Mouse (Mus musculus): Measurements from ENCODE around the gene Crtc2. TPM values are rescaled to one million over a fixed set of nuclear protein-coding genes. Genes with fewer than 3 reads are reported as not detected.

The Crtc2 gene
- total RNA-seq, 2 experiments from 2014 or later = 57.6 to 57.9 TPM

DNA sequence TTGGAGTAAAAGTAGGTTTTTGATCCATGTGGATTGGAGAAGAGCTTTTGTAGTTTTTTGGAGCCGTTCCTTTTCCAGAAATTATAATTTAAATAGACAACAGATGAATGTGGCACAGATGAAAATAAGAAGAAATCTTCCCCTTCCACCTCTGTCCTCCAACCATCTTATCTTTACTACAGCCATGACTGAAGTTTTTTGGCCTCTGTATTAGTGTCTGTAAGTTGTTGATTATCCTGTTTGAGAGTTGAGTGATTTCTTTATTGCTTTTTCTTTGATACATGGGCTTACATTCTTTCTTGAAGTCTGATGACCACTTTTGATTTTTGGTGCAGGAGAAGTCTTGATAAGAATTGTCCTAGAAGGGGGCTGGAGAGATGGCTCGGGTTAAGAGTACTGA, 40.7 kb downstream of the Crtc2 start:
- DNase-seq (ENCODE audit: low spot score in 2 of 2) = no peak

DNA sequence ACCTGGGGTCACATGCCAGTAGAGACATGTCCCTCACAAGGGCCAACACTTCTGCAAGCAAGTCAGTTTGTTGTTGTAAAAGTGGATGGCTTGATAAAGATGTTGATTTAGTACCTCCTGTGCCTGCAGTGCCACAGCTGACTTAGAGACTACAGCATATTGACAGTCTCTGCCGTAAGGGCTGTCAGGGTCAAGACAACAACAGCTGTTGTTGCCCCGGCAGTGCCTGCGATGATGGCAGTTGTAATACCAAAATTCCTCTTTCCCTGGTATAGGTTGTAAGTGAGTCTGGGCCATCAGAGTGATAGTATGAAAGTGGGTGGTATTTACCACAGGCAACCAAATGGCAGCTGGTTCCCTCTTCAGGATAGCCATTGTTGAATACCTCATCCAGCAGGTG, 51.8 kb downstream of the Crtc2 start:
- DNase-seq (ENCODE audit: low spot score in 2 of 2) = no peak

DNA sequence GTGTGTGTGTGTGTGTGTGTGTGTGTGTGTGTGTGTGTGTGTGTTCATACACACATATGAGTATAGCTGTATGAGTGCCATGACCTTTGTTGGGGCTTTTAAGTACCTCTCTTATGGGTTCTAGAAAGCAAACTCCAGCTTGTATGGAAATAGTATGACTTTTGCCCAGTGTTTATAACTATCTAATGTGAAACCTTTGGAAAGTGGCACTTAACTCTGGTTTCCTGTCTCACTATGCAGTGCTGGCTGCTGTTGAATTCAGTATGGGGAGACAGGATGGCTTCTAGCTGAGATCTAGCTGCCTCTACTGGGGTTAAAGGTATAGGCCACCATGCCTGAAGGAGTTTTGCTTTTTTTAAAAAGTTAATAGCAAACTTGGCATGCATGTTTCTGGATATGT, 55.6 kb downstream of the Crtc2 start:
- DNase-seq (ENCODE audit: low spot score in 2 of 2) = no peak

DNA sequence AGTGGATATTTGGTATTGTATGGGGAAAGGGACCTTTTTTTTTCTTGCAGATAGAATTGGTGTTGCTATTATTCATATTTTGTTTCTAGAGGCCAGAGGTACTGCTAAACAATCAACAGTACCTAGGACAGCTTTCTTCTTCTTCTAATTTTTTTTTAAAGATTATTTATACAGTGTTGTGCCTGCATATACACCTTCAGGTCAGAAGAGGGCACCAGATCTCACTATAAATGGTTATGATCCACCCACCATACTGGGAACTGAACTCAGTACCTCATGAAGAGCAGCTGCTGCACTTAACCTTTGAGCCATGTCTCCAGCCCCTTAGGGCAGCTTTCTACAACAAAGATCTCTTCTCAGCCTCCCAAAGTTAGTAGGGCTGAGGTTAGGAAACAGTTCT, 59.4 kb downstream of the Crtc2 start:
- DNase-seq (ENCODE audit: low spot score in 2 of 2) = no peak

Small RNA genes lying within 50 kb of the gene (microRNA-seq; reads per million reads assigned to microRNA genes)
- gene Mir7012 = not detected

Other genes starting within 250 kb of the Crtc2 start
- gene 4933434E20Rik, start 202.5 kb upstream of the Crtc2 start, total RNA-seq (2021) = 10 to 100 TPM; 81.3 to 83.7 TPM
- gene Ubap2l, start 201.5 kb upstream of the Crtc2 start, total RNA-seq (2021) = 100 to 1,000 TPM; 217 to 233 TPM
- 100 to 1,000 TPM; 234 to 246 TPM for gene Tpm3, start 181.5 kb upstream of the Crtc2 start, total RNA-seq (2021)
- under 1 TPM; 0.45 to 0.48 TPM for gene Nup210l, start 150.0 kb upstream of the Crtc2 start, total RNA-seq (2021)
- gene Rps27, start 40.5 kb upstream of the Crtc2 start, total RNA-seq (2021) = 1,000 to 10,000 TPM; 2,496 to 2,695 TPM
- gene Rab13, start 40.5 kb upstream of the Crtc2 start, total RNA-seq (2021) = 10 to 100 TPM; 52.7 to 56.4 TPM
- 10 to 100 TPM; 62.8 to 64.6 TPM for gene Jtb, start 22.6 kb upstream of the Crtc2 start, total RNA-seq (2021)
- under 1 TPM; 0.87 to 0.98 TPM for gene Creb3l4, start 10.7 kb upstream of the Crtc2 start, total RNA-seq (2021)
- 100 to 1,000 TPM; 136 TPM for gene Slc39a1, start 6.0 kb upstream of the Crtc2 start, total RNA-seq (2021)
- gene Dennd4b, start 11.0 kb downstream of the Crtc2 start, total RNA-seq (2021) = 10 to 100 TPM; 15.5 to 17.4 TPM
- gene Gatad2b, start 39.0 kb downstream of the Crtc2 start, total RNA-seq (2021) = 100 to 1,000 TPM in 1 of 2 experiments, 10 to 100 TPM in 1; 90.7 to 105 TPM
- gene Slc27a3, start 135.8 kb downstream of the Crtc2 start, total RNA-seq (2021) = 10 to 100 TPM; 76.7 to 83.4 TPM
- 10 to 100 TPM; 56.4 to 57.6 TPM for gene Ints3, start 179.5 kb downstream of the Crtc2 start, total RNA-seq (2021)
- 100 to 1,000 TPM; 120 to 121 TPM for gene Npr1, start 211.7 kb downstream of the Crtc2 start, total RNA-seq (2021)
- 10 to 100 TPM; 81.8 to 92.6 TPM for gene Ilf2, start 222.0 kb downstream of the Crtc2 start, total RNA-seq (2021)
- gene Snapin, start 236.9 kb downstream of the Crtc2 start, total RNA-seq (2021) = 10 to 100 TPM; 70.9 to 72.3 TPM

All from adrenal gland, postnatal 4 days (tissue).